Mouse (Mus musculus) intestine, postnatal 0 days (tissue): Measurements from ENCODE around the gene Tctex1d4. TPM values are rescaled to one million over a fixed set of nuclear protein-coding genes. Genes with fewer than 3 reads are reported as not detected.
A peak's percentile ranks its signal among the peaks of the same experiment; 100 is the strongest.

ENCODE experiments used
- ATAC-seq: fragments of 200-750 bp; cut with Nextera tagmentation; 2 replicates; pipeline ENCODE4 v1.8.0; 2017; ENCODE audit warnings: mild to moderate bottlenecking, moderate TSS enrichment, moderate library complexity
- H3K27ac ChIP-seq: fragments of 300-500 bp; sonication (generic); 2 replicates; pipeline ENCODE4 v1.5.1; 2014; ENCODE audit warnings: mild to moderate bottlenecking, low read depth, low read length, moderate library complexity
- H3K27me3 ChIP-seq: fragments of 300-500 bp; sonication (generic); replicated peaks from 2 replicates; pipeline ENCODE4 v1.6.1; 2014; ENCODE audit warnings: low read length, mixed read lengths; ENCODE audit not compliant: control insufficient read depth, insufficient read depth
- H3K36me3 ChIP-seq: fragments of 300-500 bp; sonication (generic); 2 replicates; pipeline ENCODE4 v1.6.1; 2014; ENCODE audit warnings: mild to moderate bottlenecking, moderate library complexity; ENCODE audit not compliant: control insufficient read depth, insufficient read depth
- H3K4me1 ChIP-seq: fragments of 300-500 bp; sonication (generic); replicated peaks from 2 replicates; pipeline ENCODE4 v1.6.1; 2014; ENCODE audit warnings: antibody characterized with exemption, low read length, mixed read lengths; ENCODE audit not compliant: control insufficient read depth, insufficient read depth
- H3K4me2 ChIP-seq: fragments of 300-500 bp; sonication (generic); replicated peaks from 2 replicates; pipeline ENCODE4 v1.6.1; 2014; ENCODE audit warnings: low read depth, mild to moderate bottlenecking, moderate library complexity
- H3K4me3 ChIP-seq: fragments of 300-500 bp; sonication (generic); 2 replicates; pipeline ENCODE4 v1.5.1; 2014; ENCODE audit warnings: low read depth, low read length
- H3K9ac ChIP-seq: fragments of 300-500 bp; sonication (generic); 2 replicates; pipeline ENCODE4 v1.6.1; 2014; ENCODE audit warnings: mild to moderate bottlenecking, low read depth, low read length
- H3K9me3 ChIP-seq: fragments of 300-500 bp; sonication (generic); 2 replicates; pipeline ENCODE4 v1.6.1; 2016; ENCODE audit warnings: mixed run types; ENCODE audit not compliant: control insufficient read depth
- CTCF ChIP-seq: sonication (generic); IDR thresholded peaks from 2 replicates; pipeline ENCODE4 v1.5.1; 2016; ENCODE audit warnings: low read depth, mild to moderate bottlenecking, control low read depth, antibody characterized with exemption, moderate library complexity
- WGBS: fragments of 180-500 bp; shearing (Covaris S2); extraction: QIAGEN DNeasy Blood & Tissue Kit; methylation state at CpG from one replicate; pipeline ENCODE4 v1.1.7; 2014; 5-methylcytosine and 5-hydroxymethylcytosine counted together
- polyA plus RNA-seq: library from polyadenylated mRNA; unstranded; fragments of >200 nt; fragmentation: Nextera tagmentation; extraction: Ambion mirVana; gene quantifications from 2 replicates; pipeline ENCODE4 v1.2.1, GENCODE M21; 2015

Tctex1d4 gene
- polyA plus RNA-seq, 1 experiment from 2014 or later: 0.22 TPM

GRCm38 (mm10) chr4:117125910-117126674 is 502 bp upstream of the Tctex1d4 start:
- 0 out of 2 replicates have a peak, but pooled peaks cover 9% of the 10 kb centered on the region for H3K4me1 ChIP-seq
- peak overlapping the region; percentile 84 for H3K27ac ChIP-seq
- H3K27me3 ChIP-seq: no peaks in the 10 kb centered on the region
- peak overlapping the region; percentile 13; the same call in 1 of the 2 replicates for H3K9ac ChIP-seq
- 0 out of 2 replicates have a peak, but pooled peaks have one; percentile 5 for TF ChIP-seq CTCF
- no peak overlapping the region for H3K4me2 ChIP-seq
- 44% methylated on average over 15 of the region's 15 CpGs for WGBS
- H3K4me3 ChIP-seq: no peak overlapping the region
- H3K36me3 ChIP-seq: peaks cover 20% of the 10 kb centered on the region
- ATAC-seq: peak; percentile 76
- no peaks in the 10 kb centered on the region for H3K9me3 ChIP-seq

GRCm38 (mm10) chr4:117127991-117128686 is 1.5 kb downstream of the Tctex1d4 start:
- no peak overlapping the region for H3K9ac ChIP-seq
- no peak for TF ChIP-seq CTCF
- no peak overlapping the region for H3K4me3 ChIP-seq
- H3K4me2 ChIP-seq: no peak overlapping the region
- no peak overlapping the region for H3K27ac ChIP-seq
- no peaks in the 10 kb centered on the region for H3K27me3 ChIP-seq
- peaks cover 26% of the 10 kb centered on the region for H3K36me3 ChIP-seq
- H3K4me1 ChIP-seq: 0 out of 2 replicates have a peak, but pooled peaks cover 9% of the 10 kb centered on the region
- no peak for ATAC-seq
- no peaks in the 10 kb centered on the region for H3K9me3 ChIP-seq
- WGBS: 86% methylated on average over 33 of the region's 33 CpGs

GRCm38 (mm10) chr4:117130790-117131189 is 4.2 kb downstream of the Tctex1d4 start:
- 0 out of 2 replicates have a peak, but pooled peaks cover 2% of the 10 kb centered on the region for H3K4me1 ChIP-seq
- H3K4me3 ChIP-seq: no peak overlapping the region
- 87% methylated on average over 6 of the region's 6 CpGs for WGBS
- H3K9me3 ChIP-seq: no peaks in the 10 kb centered on the region
- ATAC-seq: no peak
- TF ChIP-seq CTCF: no peak
- H3K27ac ChIP-seq: no peak overlapping the region
- no peak overlapping the region for H3K9ac ChIP-seq
- no peaks in the 10 kb centered on the region for H3K27me3 ChIP-seq
- no peak overlapping the region for H3K4me2 ChIP-seq
- H3K36me3 ChIP-seq: peaks cover 26% of the 10 kb centered on the region

GRCm38 (mm10) chr4:117131198-117131597 is 4.6 kb downstream of the Tctex1d4 start:
- Histone ChIP-seq H3K4me2 (no peak overlapping the region), H3K4me3 (no peak overlapping the region), H3K36me3 (peaks cover 26% of the 10 kb centered on the region), H3K27ac (no peak overlapping the region), H3K9me3 (no peaks in the 10 kb centered on the region), H3K4me1 (no peaks in the 10 kb centered on the region), H3K9ac (no peak overlapping the region), H3K27me3 (no peaks in the 10 kb centered on the region)
- no peak for ATAC-seq
- 79% methylated on average over 6 of the region's 6 CpGs for WGBS
- TF ChIP-seq CTCF: no peak

- no peaks in the 10 kb centered on the region for H3K4me1 ChIP-seq
- no peak for ATAC-seq
- H3K36me3 ChIP-seq: peaks cover 26% of the 10 kb centered on the region
- no peaks in the 10 kb centered on the region for H3K27me3 ChIP-seq
- no peaks in the 10 kb centered on the region for H3K9me3 ChIP-seq
- H3K9ac ChIP-seq: 0 out of 2 replicates have a peak overlapping the region, but pooled peaks have one; percentile 90
- peak overlapping the region; percentile 98 for H3K4me2 ChIP-seq
- no peak overlapping the region for H3K27ac ChIP-seq
- WGBS: 59% methylated on average over 7 of the region's 7 CpGs
- no peak for TF ChIP-seq CTCF
- peak overlapping the region; percentile 90 for H3K4me3 ChIP-seq
These were observed 5.5 kb downstream of the Tctex1d4 start for GRCm38 (mm10) chr4:117131890-117132793.
